Mouse (Mus musculus): ENCODE measurements around the gene Nek7. TPM values are rescaled to one million over a fixed set of nuclear protein-coding genes. Genes with fewer than 3 reads are reported as not detected.

The Nek7 gene
- polyA plus RNA-seq, 1 experiment from 2014 or later = 21.5 TPM

Other genes starting within 250 kb of the Nek7 start
- 127 and 159 TPM in 2 replicates for gene Lhx9, start 228.4 kb upstream of the Nek7 start, polyA plus RNA-seq (2015; fragmentation: Nextera tagmentation; extraction: Ambion mirVana)
- gene 2310009B15Rik, start 236.7 kb upstream of the Nek7 start, polyA plus RNA-seq (2015; fragmentation: Nextera tagmentation; extraction: Ambion mirVana) = 35.9 and 36.3 TPM in 2 replicates

Data from midbrain, embryonic 16.5 days (tissue).